Mouse (Mus musculus) midbrain, postnatal 0 days (tissue): ENCODE results near the gene Eda. TPM values are rescaled to one million over a fixed set of nuclear protein-coding genes. Genes with fewer than 3 reads are reported as not detected.
A peak's percentile ranks its signal among the peaks of the same experiment; 100 is the strongest.

ENCODE experiments used
- ATAC-seq: fragments of 200-750 bp; cut with Nextera tagmentation; 2 replicates; pipeline ENCODE4 v1.8.0; 2017; ENCODE audit warnings: moderate number of reproducible peaks, mild to moderate bottlenecking, moderate TSS enrichment, moderate library complexity; ENCODE audit not compliant: low FRiP score
- DNase-seq: peaks from one replicate; pipeline ENCODE4 v3.0.0-alpha.2; 2015; ENCODE audit warnings: low spot score
- H3K27ac ChIP-seq: fragments of 300-500 bp; sonication (generic); 2 replicates; pipeline ENCODE4 v1.5.1; 2014; ENCODE audit warnings: low read depth, mild to moderate bottlenecking, low read length, mixed read lengths
- H3K27me3 ChIP-seq: fragments of 300-500 bp; sonication (generic); 2 replicates; pipeline ENCODE4 v1.6.1; 2014; ENCODE audit warnings: low read length, control low read depth, mixed read lengths; ENCODE audit not compliant: insufficient read depth
- H3K36me3 ChIP-seq: fragments of 300-500 bp; sonication (generic); 2 replicates; pipeline ENCODE4 v1.6.1; 2014; ENCODE audit warnings: low read length, control low read depth, mixed read lengths; ENCODE audit not compliant: insufficient read depth
- H3K4me1 ChIP-seq: fragments of 300-500 bp; sonication (generic); 2 replicates; pipeline ENCODE4 v1.6.1; 2014; ENCODE audit warnings: mild to moderate bottlenecking, control low read depth, antibody characterized with exemption, low read length, mixed read lengths; ENCODE audit not compliant: insufficient read depth
- H3K4me2 ChIP-seq: fragments of 300-500 bp; sonication (generic); 2 replicates; pipeline ENCODE4 v1.6.1; 2014; ENCODE audit warnings: low read depth, mild to moderate bottlenecking, low read length, mixed read lengths; ENCODE audit not compliant: poor library complexity, severe bottlenecking
- H3K4me3 ChIP-seq: fragments of 300-500 bp; sonication (generic); 2 replicates; pipeline ENCODE4 v1.5.1; 2014; ENCODE audit warnings: low read depth, mild to moderate bottlenecking, low read length, moderate library complexity
- H3K9ac ChIP-seq: fragments of 300-500 bp; sonication (generic); replicated peaks from 2 replicates; pipeline ENCODE4 v1.6.1; 2014; ENCODE audit warnings: mild to moderate bottlenecking, low read length, moderate library complexity, mixed read lengths; ENCODE audit not compliant: poor library complexity, severe bottlenecking
- H3K9me3 ChIP-seq: fragments of 300-500 bp; sonication (generic); 2 replicates; pipeline ENCODE4 v1.6.1; 2016; ENCODE audit warnings: low read length, control low read depth
- CTCF ChIP-seq: IDR thresholded peaks from 2 replicates; pipeline ENCODE4 v1.5.1; 2016; ENCODE audit warnings: antibody characterized with exemption, mild to moderate bottlenecking
- WGBS: fragments of 180-500 bp; shearing (Covaris S2); extraction: QIAGEN DNeasy Blood & Tissue Kit; methylation state at CpG from one replicate; pipeline ENCODE4 v1.1.7; 2014; 5-methylcytosine and 5-hydroxymethylcytosine counted together
- polyA plus RNA-seq: library from polyadenylated mRNA; unstranded; fragments of >200 nt; fragmentation: Nextera tagmentation; extraction: Ambion mirVana; gene quantifications from 2 replicates; pipeline ENCODE4 v1.2.1, GENCODE M21; 2015
- total RNA-seq: library from RNA; depleted of rRNA; stranded (reverse); fragments of >200 nt; gene quantifications from 2 replicates; pipeline ENCODE4 v1.2.3, GENCODE M21; 2014

The Eda gene
- total and polyA plus RNA-seq, 2 experiments from 2014 or later = 1.9 to 10.1 TPM

DNA sequence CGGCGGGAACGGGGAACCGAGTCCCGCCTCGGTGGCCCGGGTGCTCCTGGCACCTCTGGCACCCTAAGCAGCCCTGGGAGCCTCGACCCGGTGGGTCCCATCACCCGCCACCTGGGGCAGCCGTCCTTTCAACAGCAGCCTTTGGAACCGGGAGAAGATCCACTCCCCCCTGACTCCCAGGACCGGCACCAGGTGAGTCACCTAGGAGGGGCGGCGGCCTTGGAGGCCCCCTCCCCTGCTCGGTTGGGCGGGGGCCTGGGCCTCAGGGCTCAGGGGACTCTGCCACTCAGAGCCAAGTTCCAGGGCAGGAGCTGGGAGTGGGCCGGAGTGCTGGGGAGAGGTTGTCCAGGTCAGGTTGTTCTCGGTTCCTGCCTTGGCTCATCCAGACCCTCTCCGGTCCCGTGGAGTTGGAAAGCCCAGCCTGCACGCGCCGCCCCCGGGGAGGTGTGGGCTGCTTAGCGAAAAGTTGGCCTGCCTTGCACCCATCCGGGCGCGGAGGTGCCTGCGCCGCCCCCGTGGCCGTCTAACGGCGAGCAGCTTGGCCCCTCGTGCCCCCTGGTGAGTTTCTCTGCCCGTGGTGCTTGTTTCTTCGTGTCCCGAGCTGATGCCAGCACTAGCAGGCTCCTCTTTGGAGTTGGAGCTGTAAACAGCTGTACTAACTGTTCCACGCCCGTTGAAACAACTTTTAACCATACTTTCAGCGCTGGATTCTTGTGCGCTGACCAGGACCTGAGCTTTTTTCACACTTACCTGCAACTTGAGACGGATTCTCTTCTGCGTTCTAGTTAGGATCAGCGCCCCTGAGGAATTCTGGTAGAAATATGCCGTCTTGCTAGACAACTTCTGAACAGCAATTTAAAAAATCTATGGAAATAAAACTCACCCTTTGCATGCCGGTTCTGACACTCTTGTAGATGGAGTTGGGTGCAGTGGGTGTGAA is 849 bp downstream of the Eda start:
- peak; percentile 32; the same call in 1 of the 2 replicates for ATAC-seq
- Histone ChIP-seq H3K4me1 (no peaks in the 10 kb centered on the region), H3K4me3 (peak overlapping the region; percentile 54), H3K27me3 (0 out of 2 replicates have a peak, but pooled peaks cover 6% of the 10 kb centered on the region), H3K9ac (peak overlapping the region; percentile 52; the same call in 1 of the 2 replicates), H3K4me2 (peak overlapping the region; percentile 70), H3K9me3 (no peaks in the 10 kb centered on the region), H3K27ac (no peak overlapping the region), H3K36me3 (no peaks in the 10 kb centered on the region)
- TF ChIP-seq CTCF = no peak
- WGBS = 24% methylated on average over 43 of the region's 48 CpGs
- DNase-seq = no peak

- ATAC-seq (no peak), DNase-seq (no peak)
- no peaks in the 10 kb centered on the region for H3K36me3 ChIP-seq
- no peaks in the 10 kb centered on the region for H3K4me1 ChIP-seq
- H3K27me3 ChIP-seq = 0 out of 2 replicates have a peak, but pooled peaks cover 4% of the 10 kb centered on the region
- no peak overlapping the region for H3K27ac ChIP-seq
- H3K9ac ChIP-seq = no peak overlapping the region
- peak; percentile 58 for TF ChIP-seq CTCF
- H3K4me2 ChIP-seq = no peak overlapping the region
- H3K4me3 ChIP-seq = no peak overlapping the region
- no peaks in the 10 kb centered on the region for H3K9me3 ChIP-seq
- 64% methylated on average over 2 of the region's 2 CpGs for WGBS
These were observed 2.9 kb downstream of the Eda start for GRCm38 (mm10) chrX:99978354-99978753.

DNA sequence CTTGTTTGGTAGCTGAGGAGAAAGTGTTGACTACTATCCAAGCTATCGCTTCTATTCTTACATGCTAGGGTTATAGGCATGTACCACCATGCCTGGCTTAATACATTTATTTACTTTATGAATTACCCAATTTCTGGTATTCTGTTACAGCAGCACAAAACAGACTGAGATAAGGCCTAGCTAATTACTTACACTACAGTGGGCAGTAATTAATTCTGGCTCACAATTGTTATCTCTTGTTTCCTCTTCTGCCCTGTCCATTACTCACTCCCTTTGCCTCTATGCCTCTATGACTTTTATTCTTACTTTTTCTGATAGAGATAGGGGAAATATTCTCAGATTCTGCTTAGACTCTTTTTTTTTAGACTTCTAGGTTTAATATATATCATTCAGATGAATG is 18.0 kb downstream of the Eda start:
- no peak for TF ChIP-seq CTCF
- no peak overlapping the region for H3K27ac ChIP-seq
- no peak overlapping the region for H3K4me2 ChIP-seq
- DNase-seq (no peak), ATAC-seq (no peak)
- no peaks in the 10 kb centered on the region for H3K9me3 ChIP-seq
- WGBS = 100% methylated on average over 1 of the region's 1 CpGs
- H3K27me3 ChIP-seq = no peaks in the 10 kb centered on the region
- no peak overlapping the region for H3K9ac ChIP-seq
- no peak overlapping the region for H3K4me3 ChIP-seq
- H3K36me3 ChIP-seq = no peaks in the 10 kb centered on the region
- H3K4me1 ChIP-seq = no peaks in the 10 kb centered on the region

DNA sequence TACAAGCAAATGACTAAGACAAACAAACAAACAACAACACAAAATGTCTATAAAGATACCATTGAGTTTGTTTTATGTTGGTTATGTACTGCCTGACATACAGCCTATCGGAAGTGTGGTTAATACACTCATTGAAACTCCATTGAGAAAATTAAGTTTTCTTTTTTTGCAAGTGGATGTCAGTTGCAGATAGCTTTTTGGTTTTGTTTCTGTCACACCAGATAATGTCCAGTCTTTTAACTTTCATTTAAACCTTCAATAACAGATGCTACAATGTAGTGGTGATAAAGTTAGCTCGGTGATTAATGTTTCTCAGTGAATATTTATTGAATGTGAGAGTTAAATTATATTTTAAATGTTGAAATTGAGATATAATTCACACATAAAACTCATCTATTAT is 23.9 kb downstream of the Eda start:
- no peak overlapping the region for H3K4me3 ChIP-seq
- H3K9ac ChIP-seq = no peak overlapping the region
- H3K9me3 ChIP-seq = no peaks in the 10 kb centered on the region
- no peak overlapping the region for H3K27ac ChIP-seq
- WGBS = 87% methylated on average over 2 of the region's 2 CpGs
- H3K4me1 ChIP-seq = no peaks in the 10 kb centered on the region
- ATAC-seq = no peak
- DNase-seq = no peak
- H3K27me3 ChIP-seq = no peaks in the 10 kb centered on the region
- no peaks in the 10 kb centered on the region for H3K36me3 ChIP-seq
- H3K4me2 ChIP-seq = no peak overlapping the region
- no peak for TF ChIP-seq CTCF

DNA sequence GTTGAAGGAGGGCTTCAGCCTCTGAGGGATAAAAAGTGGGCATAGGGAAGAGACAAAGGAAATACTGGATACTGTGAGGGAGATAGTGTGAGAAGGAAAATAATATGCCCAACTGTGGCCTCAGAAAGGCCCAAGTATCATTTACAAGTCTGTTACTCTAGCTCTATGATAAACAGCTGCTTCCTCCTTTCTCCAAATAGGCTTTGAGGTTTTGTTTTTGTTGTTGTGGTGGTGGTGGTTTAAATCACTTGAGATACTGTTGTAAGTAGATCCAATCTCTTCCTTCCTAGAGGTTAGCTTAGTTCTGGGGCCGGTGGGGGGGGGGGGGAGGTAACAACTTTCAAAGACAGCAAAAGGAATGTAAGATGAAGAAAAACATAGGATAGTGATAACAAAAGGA is 143.0 kb downstream of the Eda start:
- 50% methylated on average over 1 of the region's 1 CpGs for WGBS
- H3K36me3 ChIP-seq = no peaks in the 10 kb centered on the region
- H3K9me3 ChIP-seq = no peaks in the 10 kb centered on the region
- H3K4me2 ChIP-seq = no peak overlapping the region
- H3K27ac ChIP-seq = no peak overlapping the region
- no peak overlapping the region for H3K9ac ChIP-seq
- H3K4me1 ChIP-seq = no peaks in the 10 kb centered on the region
- H3K27me3 ChIP-seq = no peaks in the 10 kb centered on the region
- ATAC-seq (no peak), DNase-seq (no peak)
- no peak for TF ChIP-seq CTCF
- no peak overlapping the region for H3K4me3 ChIP-seq

DNA sequence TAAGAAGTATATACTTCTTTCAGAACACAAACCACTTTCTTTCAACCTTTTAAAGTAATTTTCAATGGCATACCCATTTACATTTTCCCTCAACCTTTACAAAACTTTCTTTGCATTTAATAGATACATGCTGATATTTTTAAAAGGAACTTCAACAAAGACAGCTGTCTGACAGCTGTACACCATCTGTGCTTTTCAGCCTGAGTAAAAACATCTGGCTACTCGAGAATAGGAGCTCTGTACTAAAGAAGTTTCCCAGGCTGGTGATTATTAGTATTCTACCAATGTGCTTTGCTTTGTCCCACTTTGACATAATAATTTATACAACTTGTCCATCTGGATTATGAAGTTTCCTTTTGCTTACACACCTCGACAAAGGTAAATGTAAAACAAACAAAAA is 219.9 kb downstream of the Eda start:
- Histone ChIP-seq H3K4me3 (no peak overlapping the region), H3K9me3 (no peaks in the 10 kb centered on the region), H3K9ac (no peak overlapping the region), H3K27ac (no peak overlapping the region), H3K27me3 (no peaks in the 10 kb centered on the region), H3K36me3 (no peaks in the 10 kb centered on the region), H3K4me2 (no peak overlapping the region), H3K4me1 (no peaks in the 10 kb centered on the region)
- no peak for ATAC-seq
- no peak for TF ChIP-seq CTCF
- DNase-seq = no peak
- WGBS = 38% methylated on average over 2 of the region's 2 CpGs
